Mouse (Mus musculus): ENCODE data around the gene Ren1.

Gene Ren1

GRCm38 (mm10) chr1:133375696-133376346 lies 25.5 kb downstream of the Ren1 start:
- DNase-seq (ENCODE audit: low read depth, low spot score), result no peak

GRCm38 (mm10) chr1:133377547-133377946 lies 27.2 kb downstream of the Ren1 start:
- no peak for DNase-seq (ENCODE audit: low read depth, low spot score)

GRCm38 (mm10) chr1:133379254-133379985 lies 29.1 kb downstream of the Ren1 start:
- no peak for DNase-seq (ENCODE audit: low read depth, low spot score)

- DNase-seq (ENCODE audit: low read depth, low spot score), result no peak
These were observed 29.6 kb downstream of the Ren1 start for GRCm38 (mm10) chr1:133379986-133380320.

GRCm38 (mm10) chr1:133380347-133381065 lies 30.2 kb downstream of the Ren1 start:
- DNase-seq (ENCODE audit: low read depth, low spot score), result no peak

GRCm38 (mm10) chr1:133382008-133382407 lies 31.7 kb downstream of the Ren1 start:
- peak; percentile 80 for DNase-seq (ENCODE audit: low read depth, low spot score)

- DNase-seq (ENCODE audit: low read depth, low spot score), result no peak
These were observed 32.3 kb downstream of the Ren1 start for GRCm38 (mm10) chr1:133382552-133383155.

GRCm38 (mm10) chr1:133383157-133383783 lies 33.0 kb downstream of the Ren1 start:
- no peak for DNase-seq (ENCODE audit: low read depth, low spot score)

GRCm38 (mm10) chr1:133385506-133385905 lies 35.2 kb downstream of the Ren1 start:
- DNase-seq (ENCODE audit: low read depth, low spot score), result peak; percentile 54

- DNase-seq (ENCODE audit: low read depth, low spot score), result no peak
These were observed 35.9 kb downstream of the Ren1 start for GRCm38 (mm10) chr1:133386209-133386608.

- no peak for DNase-seq (ENCODE audit: low read depth, low spot score)
These were observed 37.4 kb downstream of the Ren1 start for GRCm38 (mm10) chr1:133387539-133388268.

GRCm38 (mm10) chr1:133394702-133395101 lies 44.4 kb downstream of the Ren1 start:
- no peak for DNase-seq (ENCODE audit: low read depth, low spot score)

- DNase-seq (ENCODE audit: low read depth, low spot score), result no peak
These were observed 46.4 kb downstream of the Ren1 start for GRCm38 (mm10) chr1:133396693-133397092.

GRCm38 (mm10) chr1:133397094-133397482 lies 46.8 kb downstream of the Ren1 start:
- DNase-seq (ENCODE audit: low read depth, low spot score), result no peak

GRCm38 (mm10) chr1:133397483-133398237 lies 47.4 kb downstream of the Ren1 start:
- no peak for DNase-seq (ENCODE audit: low read depth, low spot score)

GRCm38 (mm10) chr1:133400014-133400725 lies 49.9 kb downstream of the Ren1 start:
- DNase-seq (ENCODE audit: low read depth, low spot score), result no peak

- DNase-seq (ENCODE audit: low read depth, low spot score), result no peak
These were observed 53.7 kb downstream of the Ren1 start for GRCm38 (mm10) chr1:133404005-133404404.

- no peak for DNase-seq (ENCODE audit: low read depth, low spot score)
These were observed 56.3 kb downstream of the Ren1 start for GRCm38 (mm10) chr1:133406614-133407013.

GRCm38 (mm10) chr1:133407436-133407835 lies 57.1 kb downstream of the Ren1 start:
- DNase-seq (ENCODE audit: low read depth, low spot score), result no peak

GRCm38 (mm10) chr1:133408321-133408720 lies 58.0 kb downstream of the Ren1 start:
- DNase-seq (ENCODE audit: low read depth, low spot score), result no peak

Data from retina, postnatal 7 days (tissue).